Comparison of ENCODE assay signal across 21 mouse cellular contexts in genomic region chr8:77261215-77261614, GRCm38 (mm10).
"Had no signal": no experiment of that assay in that cellular context is flagged by ENCODE, and none has a peak within 500 bp of the region (broad histone marks: within the 10 kb centered on the region; RNA-seq: fewer than 3 reads in every experiment).

No protein-coding gene starts in this region.

- H3K27ac ChIP-seq: limb, embryonic 12.5 days; limb, embryonic 15.5 days; liver, embryonic 14.5 days; macrophage; midbrain, embryonic 12.5 days; neural tube, embryonic 15.5 days had no signal

- DNase-seq: kidney, adult 18-20 months; layer of hippocampus, postnatal 36 days; left cerebral cortex, postnatal 4 days; liver, postnatal 0 days; lung, embryonic 14.5 days; right cerebral cortex, adult 18-20 months; right cerebral cortex, postnatal 14 days; right cerebral cortex, postnatal 4 days; thymus, adult 18-20 months; thymus, postnatal 36 days had no signal

- ATAC-seq: inflammation-experienced regulatory T-cells, adult 6 months; liver, postnatal 0 days; lung, postnatal 0 days; midbrain, embryonic 16.5 days had no signal

- H3K9me3 ChIP-seq: limb, embryonic 12.5 days; limb, embryonic 15.5 days; midbrain, embryonic 12.5 days; neural tube, embryonic 15.5 days had no signal

- H3K36me3 ChIP-seq: midbrain, embryonic 12.5 days; neural tube, embryonic 15.5 days had no signal

- H3K4me3 ChIP-seq: limb, embryonic 12.5 days; limb, embryonic 15.5 days; midbrain, embryonic 12.5 days; myocyte; neural tube, embryonic 15.5 days had no signal

- H3K4me2 ChIP-seq: limb, embryonic 12.5 days; limb, embryonic 15.5 days; liver, embryonic 11.5 days; lung, embryonic 14.5 days; midbrain, embryonic 12.5 days; neural tube, embryonic 15.5 days had no signal

- H3K4me1 ChIP-seq: midbrain, embryonic 12.5 days; neural tube, embryonic 15.5 days had no signal

- H3K9ac ChIP-seq: limb, embryonic 12.5 days; limb, embryonic 15.5 days; liver, embryonic 14.5 days; liver, postnatal 0 days; lung, embryonic 14.5 days; midbrain, embryonic 12.5 days; neural tube, embryonic 15.5 days had no signal

- H3K27me3 ChIP-seq: limb, embryonic 12.5 days; limb, embryonic 15.5 days; midbrain, embryonic 12.5 days; neural tube, embryonic 15.5 days had no signal
